Mouse (Mus musculus) megakaryocyte-erythroid progenitor cell, adult 5-6 weeks (primary cell): Measurements from ENCODE around the gene Csf2rb2. TPM values are rescaled to one million over a fixed set of nuclear protein-coding genes. Genes with fewer than 3 reads are reported as not detected.

ENCODE experiments used
- total RNA-seq, 2 experiments: library from RNA; stranded (forward) in 1 of 2; stranded (reverse) in 1 of 2; fragments of 200-1000, 215-1000 nt in 1 of 2; fragments of >200 nt in 1 of 2; fragmentation: Nextera tagmentation in 1 of 2; gene quantifications; 2 replicates each; pipeline ENCODE4 v1.2.3; 2014 to 2017

Gene Csf2rb2
- total RNA-seq, 2 experiments from 2014 or later: 2.4 TPM; not detected in 1

Other genes starting within 250 kb of the Csf2rb2 start
- gene Cacng2, start 185.7 kb downstream of the Csf2rb2 start, total RNA-seq (2014; fragmentation: Nextera tagmentation): not detected in 2 replicates
- gene Cacng2, start 185.7 kb downstream of the Csf2rb2 start, total RNA-seq (2017): not detected in 2 replicates
- 50.0 and 53.9 TPM in 2 replicates for gene Ift27, start 131.6 kb downstream of the Csf2rb2 start, total RNA-seq (2014; fragmentation: Nextera tagmentation)
- gene Ift27, start 131.6 kb downstream of the Csf2rb2 start, total RNA-seq (2017): 4.7 and 14.0 TPM in 2 replicates
- not detected in 2 replicates for gene Pvalb, start 99.3 kb downstream of the Csf2rb2 start, total RNA-seq (2014; fragmentation: Nextera tagmentation)
- gene Pvalb, start 99.3 kb downstream of the Csf2rb2 start, total RNA-seq (2017): not detected in 2 replicates
- gene Ncf4, start 60.9 kb downstream of the Csf2rb2 start, total RNA-seq (2014; fragmentation: Nextera tagmentation): 2.9 and 6.6 TPM in 2 replicates
- 4.8 TPM in 2 replicates for gene Ncf4, start 60.9 kb downstream of the Csf2rb2 start, total RNA-seq (2017)
- 0.11 and 2.9 TPM in 2 replicates for gene Csf2rb, start 20.0 kb upstream of the Csf2rb2 start, total RNA-seq (2014; fragmentation: Nextera tagmentation)
- 0.33 and 1.7 TPM in 2 replicates for gene Csf2rb, start 20.0 kb upstream of the Csf2rb2 start, total RNA-seq (2017)
- not detected in 2 replicates for gene Tex33, start 90.2 kb upstream of the Csf2rb2 start, total RNA-seq (2014; fragmentation: Nextera tagmentation)
- gene Tex33, start 90.2 kb upstream of the Csf2rb2 start, total RNA-seq (2017): not detected in 2 replicates
- gene Tst, start 100.2 kb upstream of the Csf2rb2 start, total RNA-seq (2014; fragmentation: Nextera tagmentation): 6.4 and 10.2 TPM in 2 replicates
- 0.80 and 2.1 TPM in 2 replicates for gene Tst, start 100.2 kb upstream of the Csf2rb2 start, total RNA-seq (2017)
- 18.7 and 23.2 TPM in 2 replicates for gene Mpst, start 100.7 kb upstream of the Csf2rb2 start, total RNA-seq (2014; fragmentation: Nextera tagmentation)
- 37.0 and 41.1 TPM in 2 replicates for gene Mpst, start 100.7 kb upstream of the Csf2rb2 start, total RNA-seq (2017)
- 0.82 TPM in 1 of 2 replicates, not detected in the other for gene Kctd17, start 122.8 kb upstream of the Csf2rb2 start, total RNA-seq (2014; fragmentation: Nextera tagmentation)
- gene Kctd17, start 122.8 kb upstream of the Csf2rb2 start, total RNA-seq (2017): 2.2 TPM in 1 of 2 replicates, not detected in the other
- gene Tmprss6, start 162.9 kb upstream of the Csf2rb2 start, total RNA-seq (2014; fragmentation: Nextera tagmentation): 0.96 TPM in 1 of 2 replicates, not detected in the other
- 0.46 TPM in 1 of 2 replicates, not detected in the other for gene Tmprss6, start 162.9 kb upstream of the Csf2rb2 start, total RNA-seq (2017)
- gene Il2rb, start 189.6 kb upstream of the Csf2rb2 start, total RNA-seq (2014; fragmentation: Nextera tagmentation): 8.6 and 18.4 TPM in 2 replicates
- 0.88 and 9.5 TPM in 2 replicates for gene Il2rb, start 189.6 kb upstream of the Csf2rb2 start, total RNA-seq (2017)
- gene C1qtnf6, start 225.7 kb upstream of the Csf2rb2 start, total RNA-seq (2014; fragmentation: Nextera tagmentation): 3.1 and 6.9 TPM in 2 replicates
- gene C1qtnf6, start 225.7 kb upstream of the Csf2rb2 start, total RNA-seq (2017): 0.14 and 1.7 TPM in 2 replicates
- not detected in 2 replicates for gene Sstr3, start 239.0 kb upstream of the Csf2rb2 start, total RNA-seq (2014; fragmentation: Nextera tagmentation)
- not detected in 2 replicates for gene Sstr3, start 239.0 kb upstream of the Csf2rb2 start, total RNA-seq (2017)